Mouse (Mus musculus) left cerebral cortex, postnatal 14 days (tissue): ENCODE data around the gene Pip5k1c. TPM values are rescaled to one million over a fixed set of nuclear protein-coding genes. Genes with fewer than 3 reads are reported as not detected.

ENCODE experiments used
- DNase-seq, 2 experiments: peaks; one replicate each; pipeline ENCODE4 v3.0.0; 2021 to 2022; ENCODE audit warnings: low spot score in 2 of 2, mixed read lengths in 1 of 2
- intact Hi-C: fragments of 180-260 bp; cut with DNase I; formaldehyde crosslinking; loops from one replicate; pipeline ENCODE4 v1.15.1; 2025
- total RNA-seq, 2 experiments: library from RNA; stranded (reverse); gene quantifications; 2 replicates each; pipeline ENCODE4 v1.2.3; 2021

Gene Pip5k1c
- total RNA-seq, 2 experiments from 2014 or later = 391 to 396 TPM

DNA sequence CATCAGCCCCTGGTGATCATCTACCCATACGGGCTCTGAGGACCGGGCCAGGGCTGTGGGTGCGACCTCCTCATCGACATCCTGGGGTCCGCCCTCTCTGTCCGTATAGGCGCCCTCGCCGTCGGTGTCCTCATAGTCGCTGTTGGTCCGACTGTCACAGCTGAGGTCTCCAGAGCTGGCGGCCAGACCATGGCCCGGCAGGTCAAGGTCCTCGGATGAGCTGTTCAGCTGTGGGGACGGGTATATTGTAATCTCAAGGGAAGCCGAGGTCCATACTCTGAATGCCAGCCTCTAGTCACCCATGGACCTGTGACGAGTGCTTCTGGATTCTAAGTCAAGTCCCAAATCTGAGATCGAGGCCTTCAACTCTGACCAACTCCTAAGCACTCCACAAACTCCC is 18.9 kb upstream of the Pip5k1c start:
- no peak for DNase-seq
- intact Hi-C loops = no loop called here

DNA sequence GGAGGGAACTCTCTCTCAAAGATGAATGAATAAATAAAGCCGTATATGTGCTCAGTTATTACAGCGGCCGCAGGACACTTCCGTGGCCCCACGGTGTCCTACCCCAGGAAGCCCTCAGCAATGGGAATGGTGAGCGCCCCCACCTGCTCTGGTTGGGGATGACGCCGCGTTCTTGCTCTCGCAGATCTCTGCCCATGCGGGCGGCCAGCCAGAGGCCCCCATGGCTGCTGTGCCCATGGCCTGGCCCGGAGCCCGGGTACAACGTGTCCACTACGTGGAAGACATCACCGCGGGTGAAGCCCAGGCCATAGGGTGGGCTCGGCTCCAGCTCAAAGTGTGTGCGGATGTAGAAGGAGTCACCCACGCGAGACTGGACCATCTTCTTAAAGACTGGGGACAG is 15.1 kb upstream of the Pip5k1c start:
- DNase-seq = no peak
- intact Hi-C loops = no loop called here

DNA sequence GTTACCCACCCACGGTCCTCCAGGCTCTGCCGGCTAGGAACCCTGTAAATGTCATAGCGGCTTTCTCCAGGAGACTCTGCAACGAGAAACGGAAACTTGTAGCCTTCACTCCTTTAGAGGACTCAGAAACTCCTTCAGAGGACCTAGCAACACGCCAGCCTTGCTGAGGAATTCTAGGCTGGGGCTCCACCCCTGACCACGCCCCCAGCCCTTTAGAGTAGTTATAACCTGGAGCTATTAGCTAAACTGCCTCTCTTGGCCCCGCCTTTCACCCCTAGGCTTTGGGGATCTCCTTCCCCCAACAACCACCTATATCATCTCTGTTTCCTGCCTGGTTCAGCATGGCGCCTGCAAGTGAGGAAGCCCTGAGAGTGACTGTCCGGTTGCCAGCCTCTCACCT is 13.3 kb upstream of the Pip5k1c start:
- intact Hi-C loops = no loop called here
- DNase-seq = no peak

DNA sequence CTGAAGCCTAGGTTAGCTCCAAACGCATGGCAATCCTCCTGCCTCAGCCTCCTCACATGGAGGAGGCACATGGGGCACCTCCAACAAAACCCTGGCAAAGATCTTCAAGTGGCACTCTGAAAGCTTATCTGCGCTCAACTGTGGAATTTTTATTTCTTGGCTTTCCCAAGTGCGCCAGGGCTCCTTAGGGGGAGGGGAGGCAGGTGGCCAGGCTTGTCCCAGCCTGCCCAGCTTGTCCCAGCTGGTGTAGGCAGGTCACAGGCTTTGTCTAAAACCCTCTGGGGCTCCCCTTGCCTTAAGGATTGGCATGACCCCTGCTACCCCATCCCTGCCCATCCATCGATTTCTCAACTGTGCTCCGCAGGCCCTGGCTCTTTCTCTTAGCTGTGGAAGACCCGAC is 8.6 kb upstream of the Pip5k1c start:
- no peak for DNase-seq
- intact Hi-C loops = no loop called here

DNA sequence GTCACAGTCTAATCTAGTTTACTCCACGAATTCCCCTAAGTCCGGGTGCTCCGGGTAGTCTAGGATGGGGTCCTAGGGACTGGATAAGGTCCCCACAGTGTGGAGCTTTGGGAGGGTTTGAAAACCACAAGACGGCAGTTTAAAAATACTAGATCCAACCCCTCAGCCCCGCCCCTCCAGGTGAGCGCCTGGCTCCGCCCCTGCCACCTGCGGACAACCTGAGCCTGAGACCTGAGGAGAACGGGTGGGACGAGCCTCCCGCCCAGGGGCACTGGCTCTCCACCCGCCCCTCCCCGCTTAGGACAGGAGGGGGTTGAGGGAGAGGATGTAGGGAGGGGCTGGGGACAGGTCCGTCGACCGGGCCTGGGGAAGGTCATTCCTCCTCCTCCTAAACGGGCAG is 8.0 kb upstream of the Pip5k1c start:
- DNase-seq = no peak
- intact Hi-C loops = loop anchor here (5.0 kb wide), 2 partner anchors 63 to 168 kb away; no protein-coding TSS in a partner anchor

DNA sequence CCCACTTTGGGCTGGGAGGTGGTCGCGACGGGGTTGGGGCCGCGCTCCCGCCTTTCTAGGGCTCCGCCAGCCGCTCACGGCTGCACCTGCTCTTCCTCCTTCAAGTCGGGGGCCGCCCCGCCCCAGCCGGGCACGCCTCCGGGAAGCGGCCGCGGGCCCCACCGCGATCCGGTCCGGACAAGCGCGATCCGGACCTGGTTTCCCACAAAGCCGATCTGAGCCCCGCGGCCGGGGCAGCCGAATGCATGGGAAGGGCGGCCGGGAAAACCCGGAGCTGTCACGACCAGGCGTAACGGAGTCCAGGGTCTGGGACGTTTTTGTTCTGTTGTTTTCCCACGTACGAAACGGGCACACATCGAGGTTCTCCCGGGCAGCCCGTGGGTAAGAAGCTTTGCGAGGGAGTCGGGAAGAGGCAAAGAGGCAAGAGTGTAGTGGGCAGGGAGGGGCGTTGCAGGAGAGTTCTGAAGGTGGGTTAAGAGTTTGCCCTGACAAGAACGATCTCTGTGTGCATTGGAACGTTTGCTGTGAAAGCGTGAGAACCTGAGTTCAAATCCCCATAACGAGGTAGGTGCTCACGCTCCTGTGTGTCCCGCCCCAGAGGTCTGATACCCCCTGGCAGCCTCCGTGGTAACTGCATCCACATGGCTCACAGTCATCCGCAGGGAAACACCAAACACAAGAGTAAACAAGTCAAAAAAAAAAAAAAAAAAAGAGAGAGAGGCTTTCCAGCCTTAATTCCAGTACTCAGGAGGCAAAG is 6.9 kb upstream of the Pip5k1c start:
- intact Hi-C loops = loop anchor here (5.0 kb wide), 2 partner anchors 61 to 166 kb away; no protein-coding TSS in a partner anchor
- DNase-seq = peak; percentile 81 to 86

DNA sequence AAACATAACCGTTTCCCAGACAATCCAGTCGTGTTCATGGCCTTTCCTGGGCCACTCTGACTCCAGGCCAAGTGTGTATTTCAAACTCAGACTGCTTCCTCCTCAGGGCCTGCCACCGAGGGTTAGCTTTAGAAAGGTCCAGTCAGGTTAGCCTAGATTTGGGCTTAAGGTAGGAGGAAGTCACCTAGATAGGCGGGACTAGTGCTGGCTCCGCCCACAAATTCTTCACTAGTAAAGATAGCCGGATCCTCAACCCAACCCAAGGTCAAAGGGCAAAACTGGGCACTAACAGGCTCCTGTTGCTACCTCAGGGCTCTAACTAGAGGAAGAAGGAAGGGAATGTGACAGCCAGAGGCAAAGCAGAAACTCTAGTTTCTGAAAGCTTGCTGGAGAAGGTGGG is 6.2 kb upstream of the Pip5k1c start:
- DNase-seq = no peak
- intact Hi-C loops = loop anchor here (5.0 kb wide), 2 partner anchors 61 to 166 kb away; no protein-coding TSS in a partner anchor

DNA sequence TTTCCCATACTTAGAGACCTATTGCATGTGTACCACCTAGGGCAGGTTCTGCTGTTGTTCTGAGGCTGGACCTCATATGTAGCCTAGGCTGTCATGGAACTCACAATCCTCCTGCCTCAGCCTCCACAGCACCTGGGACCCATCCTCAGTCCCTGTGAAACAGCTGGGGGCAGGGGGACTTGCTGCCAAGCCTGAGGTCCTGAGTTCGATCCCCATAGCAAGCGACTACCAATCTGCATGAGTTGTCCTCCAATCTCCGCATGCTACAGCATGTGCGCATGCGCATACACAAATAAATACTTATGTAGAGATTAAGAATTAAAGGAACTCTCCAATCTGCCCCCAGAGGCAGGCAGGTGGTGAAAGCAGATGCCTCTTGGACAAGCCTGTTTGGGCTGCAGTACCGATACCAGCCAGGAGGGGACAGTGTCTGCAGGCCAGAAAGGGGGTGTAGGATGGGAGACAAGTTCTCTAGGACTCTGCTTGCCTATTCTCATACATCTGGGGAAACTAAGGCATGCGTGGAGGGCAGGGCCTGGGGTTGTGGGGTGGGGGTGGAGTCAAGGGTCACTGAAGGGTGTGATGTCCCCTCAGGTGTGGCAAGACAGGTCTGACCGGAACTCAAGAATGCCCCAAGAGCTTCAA is 5.1 kb upstream of the Pip5k1c start:
- DNase-seq = no peak
- intact Hi-C loops = loop anchor here (5.0 kb wide), 2 partner anchors 60 to 165 kb away; no protein-coding TSS in a partner anchor

DNA sequence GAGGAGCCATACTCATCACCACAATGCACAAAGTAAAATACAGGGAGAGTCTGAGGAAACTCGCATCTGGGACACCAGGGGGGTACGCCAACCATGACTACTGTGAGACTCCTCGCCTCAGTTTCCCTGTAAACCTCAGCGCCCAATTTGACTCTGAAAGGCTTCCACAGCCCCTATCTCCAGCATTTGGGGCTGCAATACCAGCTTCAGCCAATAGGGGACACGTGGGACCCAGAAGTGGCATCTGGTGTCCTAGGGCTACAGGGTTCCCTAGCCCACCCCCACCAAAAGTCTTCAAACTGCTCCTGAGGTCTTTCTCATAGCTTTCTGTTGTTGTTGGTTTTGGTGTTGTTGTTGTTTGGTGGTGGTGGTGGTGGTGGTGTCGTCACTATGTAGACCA is 4.2 kb upstream of the Pip5k1c start:
- intact Hi-C loops = loop anchor here (5.0 kb wide), 2 partner anchors 59 to 164 kb away; no protein-coding TSS in a partner anchor

DNA sequence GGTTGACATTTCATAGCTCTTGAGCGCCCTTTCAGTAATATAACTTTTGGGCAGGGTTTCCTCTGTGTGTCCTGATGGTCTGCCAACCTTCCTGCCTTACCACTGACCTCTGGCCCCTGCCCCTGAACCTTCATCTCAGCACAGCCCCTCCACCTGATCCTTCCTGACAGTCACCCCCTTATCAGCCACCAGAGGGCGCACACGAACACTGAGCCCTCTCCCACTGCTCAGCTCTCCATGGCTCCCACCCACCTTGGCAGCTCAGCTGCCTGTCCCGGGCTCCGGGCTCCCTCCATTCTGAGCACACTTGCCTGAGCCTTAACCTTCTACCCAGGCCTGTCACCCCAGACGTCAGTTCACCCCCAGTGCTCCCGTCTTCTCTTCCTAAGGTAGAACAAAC is 3.5 kb upstream of the Pip5k1c start:
- intact Hi-C loops = loop anchor here (5.0 kb wide), 2 partner anchors 58 to 163 kb away; no protein-coding TSS in a partner anchor
- peak; percentile 68 to 76 for DNase-seq

More for the DNA sequence above, 4.2 kb upstream of the Pip5k1c start:
- DNase-seq = no peak

DNA sequence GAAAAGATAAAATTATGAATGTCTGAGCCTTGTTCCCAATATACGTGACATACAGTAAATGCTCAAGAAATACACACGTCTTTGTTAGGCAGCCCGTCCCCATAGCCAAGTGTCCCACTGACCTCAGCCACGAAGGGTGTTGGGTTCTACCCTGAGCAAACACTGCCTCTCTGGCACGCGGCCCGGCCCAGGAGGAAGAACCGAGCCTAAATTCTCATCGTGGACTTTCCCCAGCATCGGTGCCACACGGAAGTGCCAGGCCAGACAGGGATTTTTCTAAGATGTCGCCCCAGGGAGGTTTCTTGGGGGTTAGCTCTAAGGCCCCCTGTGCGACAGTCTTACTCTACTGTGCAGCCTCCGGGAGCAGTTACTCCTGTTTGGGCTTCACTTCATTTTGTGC is 3.0 kb upstream of the Pip5k1c start:
- DNase-seq = no peak

DNA sequence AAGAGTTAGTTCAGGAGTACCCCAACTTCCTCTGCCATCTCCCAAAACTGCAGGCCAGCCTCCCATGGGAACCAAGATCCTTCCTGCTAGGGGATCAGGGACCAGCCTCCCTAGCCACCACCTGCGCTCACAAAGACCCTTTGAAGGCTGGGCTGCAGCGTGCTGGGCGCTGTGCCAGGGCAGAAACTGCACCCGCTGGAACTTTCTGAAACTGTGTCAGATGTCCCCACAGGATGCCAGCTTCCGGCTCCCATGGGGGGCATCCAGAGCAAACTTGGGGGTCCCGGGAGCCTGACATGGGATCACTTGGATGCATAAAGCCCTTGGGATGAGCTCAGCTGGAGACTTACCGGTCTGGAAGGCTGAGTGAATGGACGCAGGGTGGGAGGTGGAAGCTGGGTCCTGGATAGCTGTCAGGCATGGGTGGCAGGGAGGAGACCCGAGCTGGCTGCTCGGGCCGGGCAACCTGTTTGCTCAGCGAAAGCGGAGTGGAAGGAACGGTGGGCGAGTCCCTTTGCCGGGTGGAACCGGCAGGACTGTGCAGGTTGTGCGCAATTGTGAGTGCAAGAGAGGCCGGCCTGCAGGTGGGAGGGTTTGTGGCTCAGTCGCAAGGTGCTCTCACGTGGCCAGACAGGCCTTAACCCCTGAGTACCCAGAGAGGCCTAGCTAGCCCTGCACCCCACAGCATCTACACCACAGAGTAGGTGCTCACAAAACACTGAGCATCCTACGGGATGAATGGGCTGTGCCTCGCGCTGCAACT is 1.9 kb upstream of the Pip5k1c start:
- intact Hi-C loops = no loop called here

More for the DNA sequence above, 3.0 kb upstream of the Pip5k1c start:
- intact Hi-C loops = loop anchor here (5.0 kb wide), 2 partner anchors 57 to 162 kb away; no protein-coding TSS in a partner anchor

DNA sequence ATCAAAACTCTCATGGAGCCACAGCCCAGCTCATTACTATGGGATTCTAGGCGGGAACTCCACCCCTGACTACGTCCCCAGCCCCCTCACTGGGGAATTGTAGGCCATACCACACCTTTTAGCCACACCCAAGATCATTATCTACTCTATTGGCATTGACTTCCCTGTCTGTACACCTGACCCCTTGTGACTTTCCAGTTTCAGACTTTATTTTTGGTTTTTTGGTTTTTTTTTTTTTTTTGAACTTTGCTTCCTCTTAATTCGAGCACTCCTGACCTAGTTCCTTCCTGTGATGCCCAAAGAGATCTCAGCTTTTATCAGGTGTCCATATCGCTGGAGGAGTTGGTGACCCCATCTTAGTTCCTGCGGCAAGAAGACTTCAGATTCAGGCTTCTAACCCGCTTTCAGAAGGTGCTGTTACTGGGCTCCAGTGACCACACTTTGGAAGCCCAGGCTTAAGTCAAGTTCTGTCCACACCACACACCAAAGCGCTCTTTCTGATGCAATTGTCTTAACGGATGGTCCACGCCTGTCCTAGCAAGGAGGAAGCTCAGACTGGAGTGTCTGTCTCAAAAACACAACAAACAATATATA is 1.2 kb upstream of the Pip5k1c start, which contains the start of gene Tjp3:
Gene Tjp3 (minus strand): TSS at position 71 of the 594 bp plus-strand sequence.
- intact Hi-C loops = no loop called here
- DNase-seq = no peak

More for the DNA sequence above, 1.9 kb upstream of the Pip5k1c start:
- DNase-seq = no peak

DNA sequence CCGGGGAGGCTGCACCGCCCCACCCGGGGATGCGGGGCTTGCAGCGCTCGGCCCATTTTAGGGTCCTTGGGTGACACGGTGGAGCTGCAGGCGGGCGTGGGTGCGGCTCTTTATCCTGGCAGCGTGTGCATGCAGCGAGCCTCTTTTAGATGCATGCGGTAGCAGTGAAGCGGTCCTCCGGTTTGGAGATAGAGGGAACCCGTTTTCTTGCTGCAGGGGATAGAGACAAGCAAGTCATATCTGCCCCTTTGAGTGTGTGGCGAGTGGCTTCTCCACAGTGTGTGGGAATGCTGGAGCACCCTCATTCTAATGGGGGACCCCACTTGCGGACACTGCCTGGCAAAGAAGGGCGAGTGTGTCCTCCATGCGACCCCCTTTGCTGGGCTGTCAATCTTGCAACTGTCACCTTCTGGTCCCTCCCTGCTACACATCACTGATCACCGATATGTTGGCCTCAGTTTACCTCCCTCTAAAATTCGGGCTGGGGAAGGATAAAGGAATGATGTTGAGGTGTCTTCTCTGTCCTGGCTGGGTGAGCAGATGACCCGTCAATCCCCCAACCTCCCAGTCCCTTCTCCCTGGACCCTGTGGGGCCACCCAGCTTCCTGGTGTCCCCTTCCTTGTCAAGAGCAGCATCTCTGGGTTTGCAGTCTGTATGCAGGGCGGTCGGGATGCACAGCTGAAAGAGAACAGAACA is 719 bp downstream of the Pip5k1c start:
- intact Hi-C loops = no loop called here
- DNase-seq = no peak

DNA sequence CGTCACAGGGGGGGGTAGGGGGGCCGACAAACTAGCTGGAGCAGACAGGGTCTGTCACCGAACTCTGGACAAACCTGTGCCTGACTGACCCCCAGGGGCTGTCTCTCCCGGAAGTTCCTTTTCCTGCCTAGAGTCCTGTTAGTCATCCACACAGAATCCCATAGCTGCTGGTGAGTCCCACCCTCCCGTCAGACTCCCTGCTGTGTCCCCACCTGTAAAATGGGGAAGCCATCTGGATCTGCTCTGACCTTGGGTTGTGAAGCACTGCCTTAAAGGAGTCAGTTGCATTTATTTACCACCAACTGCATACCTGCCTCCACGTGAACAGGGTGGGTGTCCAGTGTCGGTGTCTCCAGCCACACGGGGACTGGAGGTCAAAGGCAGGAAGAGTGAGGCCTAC is 1.7 kb downstream of the Pip5k1c start:
- intact Hi-C loops = no loop called here
- no peak for DNase-seq

DNA sequence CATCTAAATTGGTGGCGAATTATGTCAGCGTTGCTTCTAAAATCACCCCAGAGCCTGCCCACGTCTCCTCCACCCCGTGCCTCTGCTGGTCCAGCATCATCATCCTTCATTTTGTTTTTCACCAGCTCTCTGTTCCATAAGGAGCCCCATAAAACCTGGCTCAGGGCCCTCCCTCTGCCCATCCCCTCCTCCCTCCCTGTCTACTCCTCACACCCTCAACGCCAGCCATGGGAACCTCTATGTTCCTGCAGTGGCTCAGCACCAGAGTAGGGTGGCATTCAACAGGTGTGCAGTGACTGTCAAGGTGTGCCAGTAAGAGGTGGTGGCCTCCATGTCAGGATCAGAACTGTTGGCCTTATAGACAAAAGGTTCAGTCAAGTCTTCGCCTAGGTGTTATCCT is 2.4 kb downstream of the Pip5k1c start:
- DNase-seq = peak in 1 of 2 experiments; percentile 73
- intact Hi-C loops = no loop called here

DNA sequence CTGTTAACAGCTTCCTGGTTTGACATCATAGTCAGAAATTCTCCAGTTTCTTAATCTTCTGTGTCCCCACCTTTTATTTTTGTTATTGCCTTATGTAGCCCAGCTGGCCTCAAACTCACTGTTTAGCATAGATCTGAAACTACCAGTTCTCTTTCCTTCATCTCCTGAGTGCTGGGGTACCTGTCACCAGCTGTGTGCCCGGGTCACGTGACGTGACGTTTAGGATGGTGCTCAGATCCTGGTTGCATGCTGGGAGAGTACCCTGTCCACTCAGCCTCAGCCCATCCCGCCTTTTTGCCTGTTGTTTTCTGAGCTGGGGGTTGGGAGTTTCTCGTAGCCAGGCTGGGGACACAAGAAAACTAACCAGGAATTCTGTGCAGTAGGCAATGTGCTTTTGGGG is 4.5 kb downstream of the Pip5k1c start:
- intact Hi-C loops = no loop called here
- DNase-seq = no peak

DNA sequence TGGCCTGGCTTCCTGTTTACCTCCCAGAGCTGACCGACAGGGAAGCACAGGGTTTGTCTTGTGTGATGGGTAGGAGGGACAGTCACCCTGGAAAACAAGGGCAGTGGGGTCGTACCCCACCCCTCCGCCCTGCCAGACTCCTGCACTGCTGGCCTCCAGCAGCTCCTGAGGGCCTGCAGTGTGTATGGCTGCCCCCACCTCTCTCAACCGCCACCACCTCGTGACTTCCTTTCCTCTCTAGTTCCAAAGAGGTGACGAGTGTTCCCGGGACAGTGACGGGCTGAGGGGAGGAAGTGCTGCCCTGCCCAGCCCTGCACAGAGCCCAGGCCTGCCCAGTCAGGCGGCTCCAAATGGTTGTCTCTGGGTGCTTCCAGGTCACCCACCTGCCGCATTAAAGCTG is 5.1 kb downstream of the Pip5k1c start:
- DNase-seq = no peak
- intact Hi-C loops = no loop called here
